Mouse (Mus musculus): Measurements from ENCODE around the gene Slc36a2.
A peak's percentile ranks its signal among the peaks of the same experiment; 100 is the strongest.

Gene Slc36a2

GRCm38 (mm10) chr11:55133204-55133603 lies 51.7 kb downstream of the Slc36a2 start:
- DNase-seq (ENCODE audit: low read depth, low spot score), result no peak

GRCm38 (mm10) chr11:55131946-55132345 lies 52.9 kb downstream of the Slc36a2 start:
- no peak for DNase-seq (ENCODE audit: low read depth, low spot score)

GRCm38 (mm10) chr11:55131077-55131742 lies 53.7 kb downstream of the Slc36a2 start:
- DNase-seq (ENCODE audit: low read depth, low spot score), result peak; percentile 89

GRCm38 (mm10) chr11:55128411-55128810 lies 56.5 kb downstream of the Slc36a2 start:
- no peak for DNase-seq (ENCODE audit: low read depth, low spot score)

- DNase-seq (ENCODE audit: low read depth, low spot score), result no peak
Measured at GRCm38 (mm10) chr11:55127937-55128336, 56.9 kb downstream of the Slc36a2 start.

DNA sequence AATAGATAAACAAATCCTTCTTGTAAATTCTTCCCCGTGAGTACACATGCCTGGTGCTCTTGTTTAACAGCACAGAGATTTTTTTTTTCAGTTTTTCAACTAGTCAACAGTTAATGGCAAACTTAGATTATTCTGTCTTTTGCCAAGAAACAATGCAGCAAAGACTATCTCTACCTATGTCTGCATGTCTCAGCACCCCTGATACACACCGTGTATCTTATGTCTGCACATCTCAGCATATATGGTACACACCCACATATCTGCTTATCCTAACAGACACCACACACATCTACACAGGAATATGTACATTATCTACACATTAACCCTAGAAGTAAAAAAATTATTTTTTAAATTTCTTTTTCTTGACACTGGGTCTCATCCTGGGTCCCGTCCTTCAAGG lies 58.2 kb downstream of the Slc36a2 start:
- DNase-seq (ENCODE audit: low read depth, low spot score), result no peak

- no peak for DNase-seq (ENCODE audit: low read depth, low spot score)
Measured at GRCm38 (mm10) chr11:55121430-55121829, 63.4 kb downstream of the Slc36a2 start.

GRCm38 (mm10) chr11:55120821-55121271 lies 64.0 kb downstream of the Slc36a2 start:
- DNase-seq (ENCODE audit: low read depth, low spot score), result peak; percentile 64

- DNase-seq (ENCODE audit: low read depth, low spot score), result peak; percentile 53
Measured at GRCm38 (mm10) chr11:55120279-55120678, 64.6 kb downstream of the Slc36a2 start.

DNA sequence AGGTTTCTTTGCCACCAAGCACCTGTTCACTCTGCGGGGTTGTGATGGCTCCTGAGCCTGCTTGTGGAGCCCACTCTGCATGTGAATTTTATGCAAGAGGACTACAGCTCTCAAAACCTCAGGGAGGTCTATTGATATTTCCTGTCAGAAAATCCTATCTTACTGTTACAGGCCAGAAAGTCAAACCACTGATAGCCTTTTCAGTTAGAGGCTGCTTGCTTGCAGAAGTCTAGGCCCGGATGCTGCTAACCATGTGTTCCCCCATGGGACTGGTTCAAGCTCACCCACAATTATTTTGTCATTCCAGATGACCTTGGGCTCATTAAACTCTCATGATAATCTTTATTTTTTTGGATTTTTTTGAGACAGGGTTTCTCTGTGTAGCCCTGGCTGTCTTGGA lies 67.8 kb downstream of the Slc36a2 start:
- no peak for DNase-seq (ENCODE audit: low read depth, low spot score)

DNA sequence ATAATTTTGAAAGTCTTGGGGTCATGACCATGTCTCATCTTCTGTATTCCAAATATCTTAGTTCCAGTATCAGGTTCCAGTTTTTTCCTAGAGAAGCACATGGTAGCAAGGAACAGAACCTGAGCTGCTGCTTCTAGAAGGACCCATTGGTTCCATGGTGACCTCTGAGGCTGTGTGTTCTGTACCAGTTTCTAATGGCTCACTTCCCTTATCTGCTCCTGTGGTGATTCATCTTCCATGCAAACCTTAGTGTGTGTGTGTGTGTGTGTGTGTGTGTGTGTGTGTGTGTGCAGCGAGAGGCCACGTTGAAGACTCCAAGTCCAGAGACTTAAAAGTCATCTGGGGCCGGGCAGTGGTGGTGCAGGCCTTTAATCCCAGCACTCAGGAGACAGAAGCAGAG lies 68.9 kb downstream of the Slc36a2 start:
- no peak for DNase-seq (ENCODE audit: low read depth, low spot score)

DNA sequence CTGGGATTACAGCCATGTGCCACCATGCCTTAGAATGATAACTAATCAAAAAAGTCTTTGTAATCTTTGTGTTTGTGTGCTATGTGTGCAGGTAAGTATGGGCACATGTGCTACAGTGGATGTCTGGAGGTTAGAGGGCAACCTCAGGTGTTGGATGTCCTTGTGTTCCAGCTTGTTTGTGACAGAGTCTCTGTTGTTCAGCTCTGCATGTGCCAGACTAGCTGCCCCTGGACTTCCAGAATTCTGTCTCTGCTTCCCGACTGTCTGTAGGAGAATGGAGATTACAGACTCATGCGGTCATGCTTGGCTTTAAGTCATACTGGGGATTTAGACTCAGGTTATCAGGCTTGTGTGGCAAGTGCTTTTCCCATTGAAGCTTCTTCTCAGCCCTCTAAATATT lies 70.6 kb downstream of the Slc36a2 start:
- DNase-seq (ENCODE audit: low read depth, low spot score), result peak; percentile 55

- peak; percentile 85 for DNase-seq (ENCODE audit: low read depth, low spot score)
Measured at GRCm38 (mm10) chr11:55113861-55114250, 71.0 kb downstream of the Slc36a2 start.

- peak; percentile 83 for DNase-seq (ENCODE audit: low read depth, low spot score)
Measured at GRCm38 (mm10) chr11:55113209-55113860, 71.5 kb downstream of the Slc36a2 start.

DNA sequence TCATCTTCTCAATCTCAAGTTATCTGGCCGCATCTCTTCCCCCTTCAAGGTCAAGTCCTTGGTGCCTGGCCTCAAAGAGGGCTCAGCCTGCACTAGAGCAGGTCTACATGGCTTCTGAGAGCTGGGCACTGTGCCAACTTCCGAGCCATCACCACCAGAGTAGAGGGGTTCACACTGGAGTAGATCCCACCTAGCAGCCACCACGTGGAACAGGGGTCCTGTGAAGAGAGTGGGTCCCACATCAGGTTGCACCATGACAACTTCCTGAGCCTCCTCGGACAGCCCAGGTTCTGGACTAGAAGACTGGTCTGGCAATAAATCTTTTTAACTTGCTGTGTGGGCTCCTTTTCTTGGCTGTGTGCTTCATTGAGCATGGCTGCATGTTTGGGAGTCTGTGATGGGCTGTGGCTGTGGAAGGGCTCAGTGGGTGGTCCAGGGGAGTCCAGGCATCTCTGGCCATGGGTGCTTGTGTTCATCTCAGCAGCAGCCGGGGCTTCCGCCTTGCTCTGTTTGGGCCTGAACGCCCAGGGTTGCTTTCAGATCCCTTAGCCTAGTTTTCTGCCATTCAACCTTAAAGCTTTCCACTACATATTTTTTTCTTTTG lies 74.2 kb downstream of the Slc36a2 start:
- DNase-seq (ENCODE audit: low read depth, low spot score), result no peak

GRCm38 (mm10) chr11:55109521-55110300 lies 75.2 kb downstream of the Slc36a2 start:
- DNase-seq (ENCODE audit: low read depth, low spot score), result no peak

Data from R1 (cell line).